Mouse (Mus musculus) heart, embryonic 10.5 days (tissue): ENCODE measurements around the gene Kctd2. TPM values are rescaled to one million over a fixed set of nuclear protein-coding genes. Genes with fewer than 3 reads are reported as not detected.

Experiments
- DNase-seq: peaks from one replicate; pipeline ENCODE4 v3.0.0-alpha.2; 2017; ENCODE audit warnings: low spot score
- H3K27ac ChIP-seq: fragments of 300-500 bp; sonication (generic); 2 replicates; pipeline ENCODE4 v1.5.1; 2016; ENCODE audit warnings: mild to moderate bottlenecking
- H3K27me3 ChIP-seq: fragments of 300-500 bp; sonication (generic); 2 replicates; pipeline ENCODE4 v1.6.1; 2016; ENCODE audit warnings: mild to moderate bottlenecking; ENCODE audit not compliant: poor library complexity, insufficient read depth, severe bottlenecking
- H3K36me3 ChIP-seq: fragments of 300-500 bp; sonication (generic); 2 replicates; pipeline ENCODE4 v1.6.1; 2016; ENCODE audit warnings: mild to moderate bottlenecking, moderate library complexity
- H3K4me1 ChIP-seq: fragments of 300-500 bp; sonication (generic); 2 replicates; pipeline ENCODE4 v1.6.1; 2016; ENCODE audit warnings: mild to moderate bottlenecking
- H3K4me3 ChIP-seq: fragments of 300-500 bp; sonication (generic); 2 replicates; pipeline ENCODE4 v1.5.1; 2016; ENCODE audit warnings: mild to moderate bottlenecking, moderate library complexity
- H3K9me3 ChIP-seq: fragments of 300-500 bp; sonication (generic); 2 replicates; pipeline ENCODE4 v1.6.1; 2016; ENCODE audit warnings: mild to moderate bottlenecking, moderate library complexity
- WGBS: fragments of 180-500 bp; shearing (Covaris S2); methylation state at CpG from one replicate; pipeline ENCODE4 v1.1.7; 2016; 5-methylcytosine and 5-hydroxymethylcytosine counted together
- polyA plus RNA-seq: library from polyadenylated mRNA; unstranded; fragments of >200 nt; fragmentation: Nextera tagmentation; extraction: Ambion mirVana; gene quantifications from 2 replicates; pipeline ENCODE4 v1.2.1, GENCODE M21; 2016

Gene Kctd2
- polyA plus RNA-seq, 1 experiment from 2014 or later, result 13.3 TPM

GRCm38 (mm10) chr11:115432814-115433213, 12.9 kb downstream of the Kctd2 start:
- no peaks in the 10 kb centered on the region for H3K9me3 ChIP-seq
- peaks cover 30% of the 10 kb centered on the region for H3K4me1 ChIP-seq
- DNase-seq, result no peak
- 71% methylated on average over 4 of the region's 4 CpGs for WGBS
- no peaks in the 10 kb centered on the region for H3K27me3 ChIP-seq
- peaks cover 42% of the 10 kb centered on the region for H3K36me3 ChIP-seq
- no peak overlapping the region for H3K4me3 ChIP-seq
- no peak overlapping the region for H3K27ac ChIP-seq

GRCm38 (mm10) chr11:115433342-115433741, 13.4 kb downstream of the Kctd2 start:
- H3K27ac ChIP-seq, result no peak overlapping the region
- no peaks in the 10 kb centered on the region for H3K27me3 ChIP-seq
- peaks cover 25% of the 10 kb centered on the region for H3K4me1 ChIP-seq
- WGBS, result 79% methylated on average over 6 of the region's 6 CpGs
- peaks cover 42% of the 10 kb centered on the region for H3K36me3 ChIP-seq
- no peak for DNase-seq
- no peaks in the 10 kb centered on the region for H3K9me3 ChIP-seq
- H3K4me3 ChIP-seq, result no peak overlapping the region

GRCm38 (mm10) chr11:115435596-115436337, 15.8 kb downstream of the Kctd2 start:
- no peak for DNase-seq
- WGBS, result 4% methylated on average over 31 of the region's 31 CpGs

GRCm38 (mm10) chr11:115437571-115438122, 17.7 kb downstream of the Kctd2 start:
- Histone ChIP-seq H3K27ac (no peak overlapping the region), H3K9me3 (no peaks in the 10 kb centered on the region; the same call in 1 of the 2 replicates), H3K4me1 (peaks cover 26% of the 10 kb centered on the region), H3K36me3 (peaks cover 6% of the 10 kb centered on the region; the same call in 1 of the 2 replicates), H3K4me3 (no peak overlapping the region), H3K27me3 (peaks cover 18% of the 10 kb centered on the region)
- no peak for DNase-seq
- 78% methylated on average over 5 of the region's 5 CpGs for WGBS

More at GRCm38 (mm10) chr11:115435596-115436337, 15.8 kb downstream of the Kctd2 start:
- peaks cover 22% of the 10 kb centered on the region for H3K4me1 ChIP-seq
- H3K4me3 ChIP-seq, result peak overlapping the region; percentile 56
- H3K9me3 ChIP-seq, result no peaks in the 10 kb centered on the region; the same call in 1 of the 2 replicates
- H3K27me3 ChIP-seq, result peaks cover 2% of the 10 kb centered on the region; the same call in 1 of the 2 replicates
- H3K36me3 ChIP-seq, result peaks cover 24% of the 10 kb centered on the region
- peak overlapping the region; percentile 74 for H3K27ac ChIP-seq

- peaks cover 18% of the 10 kb centered on the region for H3K27me3 ChIP-seq
- H3K4me3 ChIP-seq, result no peak overlapping the region
- H3K36me3 ChIP-seq, result 0 out of 2 replicates have a peak, but pooled peaks cover 6% of the 10 kb centered on the region
- WGBS, result 77% methylated on average over 3 of the region's 3 CpGs
- no peak for DNase-seq
- H3K9me3 ChIP-seq, result no peaks in the 10 kb centered on the region; the same call in 1 of the 2 replicates
- H3K27ac ChIP-seq, result no peak overlapping the region
- peaks cover 20% of the 10 kb centered on the region for H3K4me1 ChIP-seq
These were observed 19.4 kb downstream of the Kctd2 start for GRCm38 (mm10) chr11:115439326-115439725.

- Histone ChIP-seq H3K4me3 (no peak within 1 kb of the TSS), H3K27ac (no peak within 1 kb of the TSS), H3K36me3 (0 out of 2 replicates have a peak, but pooled peaks cover 6% of the 10 kb centered on the region), H3K4me1 (peaks cover 20% of the 10 kb centered on the region), H3K9me3 (no peaks in the 10 kb centered on the region; the same call in 1 of the 2 replicates), H3K27me3 (peaks cover 18% of the 10 kb centered on the region)
- 93% methylated on average over 9 of the region's 9 CpGs for WGBS
- no peak for DNase-seq
These were observed 20.1 kb downstream of the Kctd2 start, which contains the start of gene Trim80 for GRCm38 (mm10) chr11:115439906-115440595. Gene Trim80, plus strand, starts transcription at chr11:115440545.

- peaks cover 18% of the 10 kb centered on the region for H3K27me3 ChIP-seq
- no peak for DNase-seq
- peaks cover 11% of the 10 kb centered on the region for H3K4me1 ChIP-seq
- H3K36me3 ChIP-seq, result 0 out of 2 replicates have a peak, but pooled peaks cover 6% of the 10 kb centered on the region
- no peak overlapping the region for H3K4me3 ChIP-seq
- H3K27ac ChIP-seq, result no peak overlapping the region
- whole genome bisulfite sequencing, result 36% methylated on average over 15 of the region's 15 CpGs
- no peaks in the 10 kb centered on the region; the same call in 1 of the 2 replicates for H3K9me3 ChIP-seq
These were observed 21.5 kb downstream of the Kctd2 start for GRCm38 (mm10) chr11:115441417-115441816.

GRCm38 (mm10) chr11:115446906-115447305, 27.0 kb downstream of the Kctd2 start:
- Histone ChIP-seq H3K27ac (peak overlapping the region; percentile 73), H3K36me3 (no peaks in the 10 kb centered on the region), H3K4me1 (peaks cover 35% of the 10 kb centered on the region), H3K4me3 (peak overlapping the region; percentile 19; the same call in 1 of the 2 replicates), H3K27me3 (peaks cover 18% of the 10 kb centered on the region; the same call in 1 of the 2 replicates), H3K9me3 (no peaks in the 10 kb centered on the region)
- WGBS, result 32% methylated on average over 3 of the region's 3 CpGs
- DNase-seq, result no peak

- Histone ChIP-seq H3K9me3 (no peaks in the 10 kb centered on the region), H3K4me3 (no peak overlapping the region), H3K27me3 (peaks cover 13% of the 10 kb centered on the region; the same call in 1 of the 2 replicates), H3K27ac (peak overlapping the region; percentile 73), H3K4me1 (peaks cover 35% of the 10 kb centered on the region), H3K36me3 (no peaks in the 10 kb centered on the region)
- 80% methylated on average over 11 of the region's 11 CpGs for WGBS
- DNase-seq, result no peak
These were observed 27.5 kb downstream of the Kctd2 start for GRCm38 (mm10) chr11:115447321-115447885.

- no peak for DNase-seq
- Histone ChIP-seq H3K4me3 (no peak overlapping the region), H3K36me3 (no peaks in the 10 kb centered on the region), H3K4me1 (peaks cover 35% of the 10 kb centered on the region), H3K9me3 (no peaks in the 10 kb centered on the region), H3K27me3 (0 out of 2 replicates have a peak, but pooled peaks cover 13% of the 10 kb centered on the region), H3K27ac (peak overlapping the region; percentile 39; the same call in 1 of the 2 replicates)
- 83% methylated on average over 16 of the region's 16 CpGs for WGBS
These were observed 28.1 kb downstream of the Kctd2 start for GRCm38 (mm10) chr11:115448075-115448474.

GRCm38 (mm10) chr11:115448998-115449397, 29.1 kb downstream of the Kctd2 start:
- Histone ChIP-seq H3K4me3 (no peak overlapping the region), H3K4me1 (peaks cover 43% of the 10 kb centered on the region), H3K36me3 (no peaks in the 10 kb centered on the region), H3K27ac (0 out of 2 replicates have a peak overlapping the region, but pooled peaks have one; percentile 32), H3K27me3 (0 out of 2 replicates have a peak, but pooled peaks cover 13% of the 10 kb centered on the region), H3K9me3 (no peaks in the 10 kb centered on the region)
- DNase-seq, result no peak
- 65% methylated on average over 7 of the region's 7 CpGs for WGBS

- Histone ChIP-seq H3K4me1 (peaks cover 43% of the 10 kb centered on the region), H3K27me3 (0 out of 2 replicates have a peak, but pooled peaks cover 13% of the 10 kb centered on the region), H3K9me3 (no peaks in the 10 kb centered on the region), H3K4me3 (no peak overlapping the region), H3K27ac (no peak overlapping the region), H3K36me3 (no peaks in the 10 kb centered on the region)
- WGBS, result 85% methylated on average over 7 of the region's 7 CpGs
- no peak for DNase-seq
These were observed 30.2 kb downstream of the Kctd2 start for GRCm38 (mm10) chr11:115450176-115450575.
